Mouse (Mus musculus) thymus, postnatal 4 days (tissue): ENCODE results near the gene Fbln7.

Source experiments
- DNase-seq: peaks from one replicate; pipeline ENCODE4 v3.0.0; 2021

Gene Fbln7

DNA sequence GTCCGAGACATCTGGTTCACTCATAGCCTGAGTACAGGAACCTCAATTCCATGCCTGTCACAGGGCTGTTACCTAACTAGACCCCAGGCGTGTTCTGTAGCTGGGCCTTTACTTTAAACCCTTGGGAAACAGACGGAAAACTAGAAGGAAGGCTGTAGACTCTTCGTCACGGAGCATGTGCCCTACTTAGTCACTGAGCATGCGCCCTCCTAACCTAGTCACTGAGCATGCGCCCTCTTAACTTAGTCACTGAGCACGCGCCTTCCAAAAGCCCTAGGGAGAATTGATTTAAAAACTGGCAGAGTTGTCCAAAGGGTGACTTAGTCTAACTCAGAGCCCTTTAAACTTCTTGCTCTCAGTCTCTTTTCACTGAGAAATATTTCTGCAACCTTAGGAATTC is at the start of gene Fbln7:
Gene Fbln7 (plus strand): TSS at position 346 of the 400 bp plus-strand sequence.
- no peak for DNase-seq

DNA sequence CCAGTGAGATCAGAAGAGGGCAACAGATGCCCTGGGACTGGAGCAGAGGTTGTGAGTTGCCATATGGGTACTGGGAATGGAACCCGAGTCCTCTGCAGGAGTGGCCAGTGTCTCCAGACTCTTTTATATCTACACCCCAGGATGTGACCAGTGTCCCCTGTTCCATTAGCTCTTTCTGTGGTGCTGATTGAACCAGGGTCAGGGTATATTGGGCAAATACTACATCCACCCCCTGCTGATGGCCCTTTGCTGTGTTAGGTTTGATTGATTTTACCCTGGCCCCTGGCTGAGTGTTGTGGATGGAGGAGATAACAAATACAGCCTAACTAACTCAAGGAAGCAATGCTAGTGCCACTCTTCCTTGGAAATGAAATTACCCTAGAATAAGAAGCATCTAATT is 46.5 kb upstream of the Fbln7 start:
- no peak for DNase-seq

DNA sequence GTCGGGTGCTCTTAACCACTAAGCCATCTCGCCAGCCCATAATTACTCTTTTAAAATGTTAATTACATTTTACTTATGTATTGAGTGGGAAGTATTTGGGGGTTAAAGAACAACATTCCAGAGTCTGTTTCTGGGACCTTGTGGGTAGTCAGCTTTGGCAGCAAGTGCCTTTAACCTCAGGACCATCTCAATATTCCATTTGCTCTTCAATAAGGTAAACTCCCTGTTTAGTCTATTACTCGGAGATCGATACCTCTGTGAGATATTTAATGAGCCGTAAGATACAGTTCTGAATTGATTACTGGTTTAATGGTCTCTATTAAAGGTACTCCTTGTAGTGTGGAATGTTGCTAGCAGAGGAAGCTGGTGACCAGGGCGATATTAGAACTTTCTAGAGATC is 45.9 kb upstream of the Fbln7 start:
- no peak for DNase-seq

DNA sequence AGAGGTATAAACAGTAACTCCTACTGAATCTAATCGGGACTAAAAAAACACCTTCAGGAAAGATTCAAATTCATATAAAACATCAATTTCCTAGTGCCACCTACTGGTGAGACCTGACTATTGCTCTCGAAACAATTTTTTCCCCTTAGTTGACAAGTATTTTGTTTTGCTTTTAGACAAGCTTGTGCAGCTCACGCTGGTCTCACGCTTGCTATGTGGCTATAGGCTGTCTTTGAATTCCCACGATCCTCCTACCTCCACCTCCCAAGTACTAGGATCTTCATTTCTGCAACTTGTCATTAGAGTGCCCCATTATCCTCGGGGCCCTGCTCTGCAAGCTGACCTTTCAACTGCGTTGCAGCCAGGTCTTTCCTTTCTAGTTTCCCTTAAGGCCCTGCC is 45.4 kb upstream of the Fbln7 start:
- DNase-seq: no peak

DNA sequence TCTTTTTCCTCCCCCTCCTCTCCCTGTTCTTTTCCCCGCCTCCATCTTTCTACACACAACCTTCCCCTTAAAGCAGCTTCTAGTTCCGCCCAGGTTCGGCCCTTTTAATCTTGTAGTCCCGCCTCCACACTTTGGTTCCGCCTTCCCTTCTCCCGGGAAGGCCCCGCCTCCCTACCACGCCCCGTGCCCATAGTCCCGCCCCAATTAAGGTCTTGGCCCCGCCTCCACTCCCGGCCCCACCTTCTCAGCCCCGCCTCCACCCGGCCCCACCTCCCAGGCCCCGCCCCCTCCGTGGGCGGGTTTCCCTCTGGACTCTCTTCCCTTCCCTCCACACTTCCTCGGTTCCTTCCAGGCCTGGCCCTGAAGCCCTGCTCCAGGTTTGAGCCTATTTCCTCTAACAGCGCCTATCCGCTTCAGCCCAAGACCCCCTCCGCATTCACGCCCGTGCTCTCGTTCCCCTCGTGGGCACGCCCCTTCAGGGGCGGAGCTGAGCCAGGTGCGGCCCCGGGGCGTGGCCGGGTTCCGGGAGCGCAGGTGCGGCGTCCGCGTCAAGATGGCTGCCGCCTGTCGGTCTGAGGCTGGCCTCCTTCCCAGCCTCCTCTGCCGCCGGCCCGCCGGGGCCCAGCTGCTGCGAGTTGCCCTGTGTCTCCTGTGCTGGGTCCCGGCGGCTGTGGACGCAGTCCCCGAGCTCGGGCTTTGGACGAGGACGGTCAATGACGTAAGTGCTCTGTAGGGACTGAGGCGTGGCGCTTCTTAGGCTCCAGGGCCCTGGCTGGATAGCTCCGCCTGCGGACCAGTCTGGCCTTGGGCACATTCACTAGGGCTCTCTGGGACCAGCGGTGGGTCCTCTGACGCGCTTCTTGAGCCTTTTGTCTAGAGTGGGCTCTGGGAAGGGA is 44.7 kb upstream of the Fbln7 start, which contains the start of gene Tmem87b:
Gene Tmem87b (plus strand): TSS at position 333 of the 896 bp plus-strand sequence.
- peak; percentile 98 for DNase-seq

DNA sequence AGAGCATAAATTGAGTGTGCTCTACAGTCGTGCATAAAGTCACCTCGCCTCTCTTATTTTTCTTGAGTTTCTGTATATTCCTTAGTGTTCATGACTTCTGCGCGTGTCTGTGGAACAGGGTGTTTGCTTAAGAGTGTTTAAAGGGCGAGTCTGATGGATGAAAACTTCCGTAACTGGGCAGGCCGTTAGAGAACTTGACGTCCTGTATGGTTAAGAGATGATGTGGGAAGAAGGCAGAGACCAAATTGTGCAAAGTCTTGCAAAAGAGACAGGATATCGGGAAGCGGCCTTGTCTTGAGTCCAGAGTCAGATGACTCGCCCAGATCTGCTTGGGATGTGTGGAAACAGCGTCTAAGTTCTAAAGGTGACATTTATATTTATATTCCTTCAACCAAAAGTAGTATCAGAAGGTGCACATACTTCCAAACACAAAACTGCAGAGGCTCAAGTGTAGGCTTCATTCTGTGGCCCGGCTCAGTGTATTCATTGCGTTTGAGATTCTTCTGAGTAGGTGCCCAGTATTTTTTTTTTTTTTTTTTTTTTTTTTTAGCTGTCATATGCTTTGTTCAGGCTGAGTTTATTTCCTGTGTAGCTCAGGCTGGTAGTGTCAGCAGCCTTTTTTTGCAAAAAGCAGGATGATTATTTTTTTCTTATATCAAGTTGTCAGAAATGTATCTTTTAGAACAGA is 43.7 kb upstream of the Fbln7 start:
- no peak for DNase-seq

DNA sequence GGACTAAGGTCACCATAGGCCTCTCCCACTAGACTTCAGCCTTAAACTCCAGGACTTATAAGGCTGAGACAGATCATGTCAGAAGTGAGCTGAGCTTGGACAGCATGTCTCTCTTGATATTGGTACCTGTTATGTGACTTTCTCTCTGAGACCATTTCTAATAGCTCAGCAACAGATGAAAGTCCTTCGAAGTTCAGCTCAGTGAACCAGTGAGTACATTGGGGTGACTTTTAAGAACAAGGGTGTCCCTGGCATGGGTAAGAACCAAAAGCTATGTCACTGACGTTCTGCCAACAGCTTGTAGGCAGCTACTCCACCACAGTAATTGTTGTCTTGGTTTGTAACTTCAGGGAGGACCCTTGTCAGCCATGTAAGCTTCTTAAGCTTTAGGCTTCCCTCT is 42.1 kb upstream of the Fbln7 start:
- DNase-seq: no peak

DNA sequence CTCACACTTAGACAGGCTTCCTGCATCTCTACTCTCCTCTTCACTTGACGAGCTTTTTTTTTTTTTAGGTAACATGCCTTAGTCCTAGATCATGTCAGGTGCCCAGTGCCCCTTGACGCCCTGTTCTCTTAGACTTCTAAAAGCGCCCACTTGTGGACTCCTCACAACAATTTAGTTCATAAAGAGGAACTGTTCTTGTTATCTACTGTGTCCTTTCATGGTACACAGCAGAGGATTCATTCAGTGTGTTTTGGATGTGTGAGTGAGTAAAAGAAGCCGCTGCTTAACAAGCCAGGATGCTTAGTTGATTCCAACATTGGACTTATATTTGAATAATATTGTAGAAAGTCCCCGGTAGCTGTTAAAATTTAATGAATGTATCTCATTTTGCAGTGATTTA is 38.9 kb upstream of the Fbln7 start:
- DNase-seq: no peak

DNA sequence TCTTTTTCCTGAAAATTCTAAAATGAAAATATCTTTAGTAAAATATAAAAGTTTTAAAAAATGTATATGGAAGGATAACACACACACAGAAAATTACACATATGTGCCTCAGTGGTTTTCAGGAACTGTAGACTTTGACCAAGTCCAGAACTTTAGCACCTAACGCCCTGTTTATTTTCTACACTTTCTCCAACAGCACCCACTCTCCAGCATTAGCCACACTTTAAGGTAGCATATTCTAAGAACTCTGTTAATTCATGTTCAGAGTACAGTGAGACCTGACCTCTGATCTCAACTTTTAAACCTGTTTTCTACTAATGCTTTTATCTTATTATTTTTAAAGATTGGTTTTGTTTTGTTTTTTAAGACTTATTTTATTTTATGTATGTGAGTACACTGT is 35.0 kb upstream of the Fbln7 start:
- no peak for DNase-seq

DNA sequence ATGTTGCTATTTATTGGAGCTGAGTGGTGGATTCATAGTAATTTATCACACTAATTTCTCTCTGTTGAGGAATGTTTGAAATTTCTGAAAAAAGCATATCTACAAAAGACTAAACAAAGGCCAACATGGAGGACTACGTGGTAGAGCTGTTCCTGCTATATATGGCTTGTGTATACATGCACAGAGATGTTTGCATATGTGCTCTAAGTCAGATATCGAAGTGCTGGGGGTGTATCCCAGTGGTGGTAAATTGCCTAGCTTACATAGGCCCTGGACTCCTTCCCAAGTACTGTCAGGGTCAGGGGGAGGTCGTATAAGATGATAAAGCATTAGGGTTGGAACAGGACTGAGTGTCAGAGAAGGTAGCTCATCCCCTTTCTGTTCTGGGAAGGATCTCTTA is 30.2 kb upstream of the Fbln7 start:
- no peak for DNase-seq

- DNase-seq: no peak
These were observed 29.7 kb upstream of the Fbln7 start for GRCm38 (mm10) chr2:128833035-128833434.

DNA sequence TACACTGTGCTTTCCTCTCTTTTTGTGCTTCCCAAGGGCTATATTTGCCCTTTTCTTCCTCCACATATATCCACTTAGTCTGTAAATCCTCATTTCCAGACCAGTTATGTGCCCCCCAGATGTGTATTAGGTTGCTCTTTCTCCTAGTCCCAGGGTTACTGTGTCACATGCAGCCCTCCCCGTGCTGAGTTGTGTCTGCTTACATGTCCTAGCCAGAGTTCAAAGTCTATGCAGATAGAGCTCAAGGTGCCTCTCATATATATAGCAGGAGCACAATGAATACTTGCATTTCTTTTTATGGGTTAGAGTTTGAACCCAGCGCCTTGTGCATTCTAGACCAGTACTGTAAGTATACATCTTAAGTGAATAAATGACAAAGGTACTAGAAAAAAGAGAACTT is 29.3 kb upstream of the Fbln7 start:
- DNase-seq: no peak

- DNase-seq: no peak
These were observed 25.2 kb upstream of the Fbln7 start for GRCm38 (mm10) chr2:128837531-128837930.

DNA sequence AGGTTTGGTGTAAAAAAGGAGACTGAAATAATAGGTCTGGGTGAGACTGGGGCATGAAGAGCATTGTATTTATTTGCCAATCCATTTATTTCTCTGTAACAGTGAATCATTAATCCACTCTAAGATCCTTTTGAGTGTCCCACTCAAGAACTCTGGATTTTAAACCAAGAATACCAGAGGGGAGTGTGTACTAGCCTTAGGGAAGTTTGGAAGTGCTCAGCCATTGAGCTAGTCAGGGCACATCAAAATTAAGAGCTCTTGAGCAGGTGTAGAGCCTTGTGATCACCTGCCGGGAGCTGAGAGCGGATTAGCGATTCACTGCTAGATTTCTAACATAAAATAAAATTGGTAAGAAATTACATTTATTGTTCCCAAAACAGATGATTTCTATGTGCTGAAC is 24.2 kb upstream of the Fbln7 start:
- DNase-seq: no peak

DNA sequence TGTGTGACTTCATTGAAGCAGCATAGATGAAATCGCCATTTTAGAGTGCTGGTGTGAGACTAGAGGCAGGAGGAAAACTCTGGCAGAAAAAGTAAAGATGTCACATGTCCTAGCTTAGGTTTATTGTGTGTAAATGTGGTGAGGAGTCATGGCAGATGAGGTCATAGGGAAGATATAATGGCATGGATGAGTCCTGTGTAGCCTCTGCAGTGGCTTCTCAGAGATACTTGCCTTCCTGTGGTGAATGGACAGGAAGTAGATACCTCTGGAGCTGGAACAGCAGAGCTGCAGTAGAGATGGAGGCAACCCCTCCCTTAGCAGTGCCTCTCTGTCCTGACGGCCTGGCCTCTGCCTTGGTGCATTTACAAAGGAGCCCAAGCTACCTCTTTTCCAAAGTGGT is 23.3 kb upstream of the Fbln7 start:
- DNase-seq: no peak

DNA sequence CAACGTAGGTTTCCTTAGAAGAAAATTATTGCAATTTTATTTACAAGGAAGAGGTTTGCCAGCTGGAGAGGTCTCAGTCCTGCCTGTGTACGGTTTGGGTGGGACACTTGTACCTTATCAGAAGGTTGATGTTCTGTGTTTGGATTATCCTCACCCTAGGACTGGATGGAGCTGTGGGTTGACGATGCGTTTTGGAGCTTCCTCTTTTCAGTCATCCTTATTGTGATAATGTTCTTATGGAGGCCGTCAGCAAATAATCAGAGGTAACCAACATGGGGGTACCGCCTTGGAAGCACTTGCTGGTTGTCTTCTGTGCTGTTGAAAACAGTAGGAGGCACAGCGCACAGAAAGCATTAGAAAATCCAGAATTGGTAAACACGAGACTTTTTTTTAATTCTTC is 20.3 kb upstream of the Fbln7 start:
- no peak for DNase-seq

DNA sequence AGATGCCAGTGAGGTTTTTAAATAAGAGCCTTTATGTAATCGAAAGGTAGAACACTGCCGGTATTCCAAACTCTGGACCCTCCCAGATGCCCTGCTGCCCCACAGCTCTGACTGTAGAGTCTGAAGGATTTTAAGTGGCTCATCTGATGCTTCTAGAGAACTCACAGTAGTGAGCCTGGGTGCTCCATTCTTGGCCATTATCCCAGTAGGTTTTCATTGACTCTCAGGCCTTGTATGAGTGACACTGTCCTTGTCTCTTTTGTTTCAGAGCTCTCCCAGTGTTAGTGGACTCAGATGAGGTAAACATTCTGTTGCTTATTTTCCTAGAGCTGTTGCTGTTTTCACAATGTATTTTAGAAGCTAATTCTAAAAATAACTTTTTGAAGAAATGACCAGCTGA is 12.7 kb upstream of the Fbln7 start:
- no peak for DNase-seq

DNA sequence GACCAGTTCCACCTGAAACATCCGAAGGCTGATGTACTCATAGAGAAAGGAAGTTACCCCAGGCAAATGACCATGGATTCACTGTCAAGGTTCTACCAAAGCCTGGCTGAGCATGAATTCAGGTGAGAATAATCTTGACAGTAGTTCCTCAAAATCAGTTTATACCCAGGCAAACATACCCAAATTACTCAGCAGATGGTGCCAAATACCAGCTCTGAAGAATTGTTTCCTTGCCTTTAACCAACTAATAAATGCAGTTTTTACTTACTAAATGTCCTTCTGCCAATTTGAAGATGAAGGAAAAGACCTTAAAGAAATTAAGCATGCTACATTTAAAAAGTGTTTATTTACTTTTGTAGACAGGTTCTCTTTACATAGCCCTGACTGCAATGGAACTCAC is 6.1 kb upstream of the Fbln7 start:
- DNase-seq: no peak

DNA sequence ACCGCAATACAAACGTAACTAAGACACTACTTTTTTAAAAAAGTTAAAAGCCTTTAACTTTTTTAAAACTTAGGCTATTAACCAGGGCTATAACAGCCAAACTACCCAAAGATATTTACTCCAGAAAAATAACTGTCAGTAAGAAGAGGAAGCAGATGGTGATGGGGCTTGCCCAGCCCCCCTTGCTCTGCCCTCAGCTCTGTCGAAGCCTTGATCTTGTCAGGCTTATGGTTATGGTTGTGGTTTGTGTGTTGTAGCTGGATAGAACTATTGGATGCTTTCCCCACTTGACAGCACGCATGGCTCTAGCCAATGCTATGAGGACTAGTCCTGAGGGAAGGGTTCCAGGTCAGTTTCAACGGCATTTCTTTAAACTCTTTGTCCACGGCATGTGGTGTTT is 3.8 kb upstream of the Fbln7 start:
- DNase-seq: no peak

DNA sequence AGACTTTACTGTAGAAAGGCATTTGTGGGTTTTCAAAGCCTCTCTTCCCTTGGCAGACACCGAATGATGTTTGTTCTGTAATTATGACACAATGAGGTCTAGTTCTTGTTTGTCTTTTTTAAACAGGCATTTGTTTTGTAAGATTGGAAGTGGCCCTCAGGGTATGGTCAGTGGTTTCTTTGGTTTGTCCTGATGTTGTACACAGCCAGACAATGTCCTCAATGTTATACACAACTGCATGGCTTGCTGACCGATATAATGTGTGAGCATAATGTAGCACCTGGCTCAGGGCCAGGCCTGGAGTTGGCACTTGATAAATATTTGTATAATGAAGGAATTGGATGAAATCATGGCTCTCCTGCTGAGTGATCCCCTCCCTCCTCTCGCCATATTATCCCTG is 2.9 kb upstream of the Fbln7 start:
- DNase-seq: no peak

DNA sequence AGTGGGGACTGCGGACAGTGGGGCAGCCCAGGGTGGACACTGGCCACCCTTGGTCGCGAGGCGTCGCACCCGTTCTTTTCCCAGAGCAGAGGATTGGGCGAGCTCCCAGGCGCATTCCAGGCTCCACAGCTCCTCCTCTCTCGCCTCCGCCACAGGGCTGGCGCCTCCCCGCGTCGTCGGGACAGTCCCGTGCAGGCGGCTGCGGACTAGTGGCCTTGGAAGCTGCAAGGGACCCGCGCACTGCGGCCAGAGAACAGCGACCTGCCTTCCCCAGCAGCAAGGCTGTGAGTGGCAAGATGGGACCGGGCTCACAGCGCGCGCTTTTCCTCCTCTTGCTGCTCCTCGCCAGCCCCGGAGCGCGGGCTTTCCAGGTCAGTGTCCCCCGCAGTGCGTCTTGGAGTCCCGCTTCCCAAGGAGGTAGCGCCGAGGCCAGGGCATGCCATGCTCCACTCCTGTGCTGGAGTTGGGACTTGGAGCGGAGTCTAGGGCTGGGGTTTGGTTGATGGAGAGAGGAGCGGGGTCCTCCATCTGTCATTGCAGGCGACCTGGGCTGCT is 1.1 kb downstream of the Fbln7 start:
- DNase-seq: no peak

DNA sequence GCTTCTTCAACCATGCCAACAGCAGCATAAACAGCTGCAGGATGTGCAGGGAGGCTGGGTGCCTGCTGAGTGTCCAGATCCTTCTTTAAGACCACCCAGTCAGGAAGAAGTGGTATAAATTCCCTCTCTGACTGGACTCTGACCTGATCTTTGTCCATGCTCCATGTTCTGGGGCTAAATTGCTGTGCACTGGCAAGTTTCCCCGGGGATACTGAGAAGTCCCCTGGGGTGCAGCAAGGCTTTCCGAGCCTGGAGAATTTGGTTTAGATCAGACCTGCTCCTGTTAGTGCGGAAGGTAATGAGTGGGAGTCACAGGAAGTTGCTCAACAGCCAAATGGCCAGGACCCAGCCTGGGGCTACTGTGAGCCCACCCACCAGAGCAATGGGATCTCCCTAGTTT is 2.3 kb downstream of the Fbln7 start:
- DNase-seq: no peak

GRCm38 (mm10) chr2:128871656-128872055 is 8.9 kb downstream of the Fbln7 start:
- DNase-seq: no peak

DNA sequence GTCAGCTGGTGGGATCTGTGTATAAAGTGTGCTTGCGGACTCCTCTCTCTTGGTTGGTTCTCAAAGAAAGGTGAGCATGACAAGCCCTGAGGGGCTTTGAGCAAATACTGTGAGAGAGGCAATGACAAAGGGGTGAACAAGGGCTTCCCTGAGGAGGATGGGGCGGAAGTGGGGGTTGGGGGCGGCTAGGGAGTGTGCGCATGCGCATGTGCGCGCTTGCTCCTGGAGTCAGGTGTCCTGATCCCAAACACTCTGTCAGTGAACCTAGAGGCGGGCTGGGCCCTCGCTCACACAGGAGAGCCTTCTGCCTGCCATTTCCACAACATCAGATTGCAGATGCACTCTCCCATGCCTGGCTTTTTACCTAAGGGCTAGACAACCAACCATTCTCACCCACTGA is 9.5 kb downstream of the Fbln7 start:
- DNase-seq: no peak
